Mouse (Mus musculus) olfactory bulb, adult 2 months (tissue): ENCODE measurements around the gene Bid.

Experiments used
- CTCF ChIP-seq: fragments of 200-500 bp; IDR thresholded peaks from 2 replicates; pipeline ENCODE4 v1.5.1; 2012; ENCODE audit warnings: low read depth, mild to moderate bottlenecking, low read length, moderate library complexity; ENCODE audit not compliant: insufficient read depth
- POLR2A ChIP-seq: fragments of 200-500 bp; IDR thresholded peaks from 2 replicates; pipeline ENCODE4 v1.6.1; 2012; ENCODE audit warnings: mild to moderate bottlenecking, low read depth, low read length, moderate library complexity; ENCODE audit not compliant: insufficient read depth

DNA sequence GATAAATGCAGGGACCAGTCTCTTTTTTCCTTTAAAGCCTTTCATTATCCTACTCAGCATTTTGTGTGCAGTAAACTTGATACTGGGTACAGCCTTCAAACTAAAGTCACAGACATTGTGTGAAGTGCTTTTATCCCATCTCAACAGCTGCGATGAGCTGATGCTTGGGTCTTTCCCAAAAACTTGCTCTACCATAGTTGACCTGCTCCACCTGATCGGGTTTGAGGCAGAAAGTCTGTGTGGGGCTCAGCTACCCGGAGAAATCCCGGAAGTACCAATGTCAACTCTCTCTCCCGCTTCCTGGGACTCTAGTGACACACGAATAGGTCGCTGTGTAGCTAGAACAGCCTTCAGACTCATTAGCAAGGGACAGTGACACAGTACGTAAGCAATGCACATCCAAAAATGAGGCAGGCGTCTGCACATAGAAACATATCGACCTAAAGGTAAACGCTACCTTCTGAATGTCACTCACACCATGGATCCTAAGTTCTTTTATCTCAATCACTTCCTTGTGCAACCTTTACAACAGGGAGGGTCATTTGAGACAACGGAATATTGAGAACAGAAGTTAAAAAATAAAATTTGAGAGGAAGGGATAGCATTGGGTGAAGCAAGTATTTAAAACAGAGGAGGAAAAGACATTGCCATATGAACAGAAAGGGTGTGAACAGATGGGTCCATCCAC lies 22.3 kb upstream of the Bid start:
- TF ChIP-seq POLR2A (no peak), CTCF (no peak)
